Comparison of ENCODE assay signal across 8 mouse cellular contexts in the genomic region with DNA sequence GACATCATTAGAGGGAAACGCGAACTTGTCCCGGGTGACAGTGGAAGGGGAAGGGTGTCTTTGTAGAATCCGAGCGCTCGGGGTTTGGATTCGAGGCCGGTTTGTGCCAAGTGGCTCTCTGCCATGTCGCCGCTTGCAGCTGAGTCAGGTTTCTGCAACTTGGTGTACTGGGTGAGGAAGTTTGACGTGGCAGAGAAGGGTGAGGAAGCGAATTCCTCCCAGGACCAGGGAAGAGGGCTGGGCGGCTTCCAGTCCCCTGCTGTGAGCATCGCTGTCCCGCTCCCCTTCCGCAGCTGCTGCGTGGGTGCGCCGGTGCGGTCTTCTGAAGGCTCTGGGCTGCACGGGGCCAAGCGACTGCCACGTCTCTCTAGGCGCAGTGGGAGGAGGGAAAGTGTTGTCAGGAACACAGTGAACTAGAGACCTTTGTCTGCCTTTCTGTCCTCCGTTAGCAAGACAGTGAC. TPM values are rescaled to one million over a fixed set of nuclear protein-coding genes. Genes with fewer than 3 reads are reported as not detected.
DNase-seq lines count a peak whose midpoint lies in the region; ATAC-seq lines count a peak whose summit lies in the region.

No protein-coding gene starts in this region.

- 0% methylated on average over 23 of the region's 25 CpGs for WGBS in hindbrain, embryonic 11.5 days
- 0% methylated on average over 24 of the region's 25 CpGs for WGBS in lung, embryonic 16.5 days

- peak; percentile 64 for ATAC-seq in hindbrain, embryonic 11.5 days (ENCODE audit: low FRiP score)
- ATAC-seq in lung, embryonic 16.5 days (ENCODE audit: low read depth) = peak; percentile 71

- 0 out of 2 replicates have a peak, but pooled peaks cover 2% of the 10 kb centered on the region for H3K4me1 ChIP-seq in hindbrain, embryonic 11.5 days (replicated peaks; ENCODE audit: control insufficient read depth, insufficient read depth, low read length)
- H3K4me1 ChIP-seq in lung, embryonic 16.5 days (replicated peaks; ENCODE audit: control insufficient read depth, insufficient read depth, low read length) = 0 out of 2 replicates have a peak, but pooled peaks cover 4% of the 10 kb centered on the region

- H3K27ac ChIP-seq in hindbrain, embryonic 11.5 days (ENCODE audit: low read depth, low read length) = no peak overlapping the region
- peak overlapping the region; percentile 74 for H3K27ac ChIP-seq in lung, embryonic 16.5 days (ENCODE audit: low read length)

- no peaks in the 10 kb centered on the region for H3K36me3 ChIP-seq in hindbrain, embryonic 11.5 days (ENCODE audit: control insufficient read depth, insufficient read depth, low read length)
- peaks cover 21% of the 10 kb centered on the region for H3K36me3 ChIP-seq in lung, embryonic 16.5 days (ENCODE audit: control insufficient read depth, insufficient read depth, low read length)

- H3K4me3 ChIP-seq in hindbrain, embryonic 11.5 days (ENCODE audit: low read depth, low read length) = peak overlapping the region; percentile 77
- peak overlapping the region; percentile 73 for H3K4me3 ChIP-seq in lung, embryonic 16.5 days (ENCODE audit: low read length)

- H3K27me3 ChIP-seq in hindbrain, embryonic 11.5 days (ENCODE audit: control insufficient read depth, insufficient read depth, low read length) = peaks cover 3% of the 10 kb centered on the region
- no peaks in the 10 kb centered on the region for H3K27me3 ChIP-seq in lung, embryonic 16.5 days (ENCODE audit: control insufficient read depth, insufficient read depth, low read depth, low read length)

- no peaks in the 10 kb centered on the region for H3K9me3 ChIP-seq in hindbrain, embryonic 11.5 days (ENCODE audit: control insufficient read depth, low read length)
- H3K9me3 ChIP-seq in lung, embryonic 16.5 days (ENCODE audit: control insufficient read depth, low read length) = no peaks in the 10 kb centered on the region

- H3K4me2 ChIP-seq in hindbrain, embryonic 11.5 days (replicated peaks; ENCODE audit: low read depth, low read length) = peak overlapping the region; percentile 94
- H3K4me2 ChIP-seq in lung, embryonic 16.5 days (ENCODE audit: low read depth, low read length) = peak overlapping the region; percentile 61

- DNase-seq in NIH3T3 (ENCODE audit: low read depth) = peak; percentile 85
- peak; percentile 71 to 73 for DNase-seq in cerebellum, postnatal 10 days
- peak; percentile 29 to 33 for DNase-seq in frontal cortex, postnatal 14 days (ENCODE audit: low spot score in 2 of 2)
- peak; percentile 63 for DNase-seq in hindbrain, embryonic 11.5 days (ENCODE audit: low spot score)
- DNase-seq in layer of hippocampus, adult 9-11 months = peak; percentile 43
- peak; percentile 32 for DNase-seq in ovary, postnatal 10 days (ENCODE audit: low spot score)
- DNase-seq in urinary bladder, postnatal 14 days (ENCODE audit: low spot score) = peak; percentile 77

- H3K9ac ChIP-seq in hindbrain, embryonic 11.5 days (ENCODE audit: low read depth, low read length) = peak overlapping the region; percentile 59
- H3K9ac ChIP-seq in lung, embryonic 16.5 days (ENCODE audit: low read length) = peak overlapping the region; percentile 83

RNA-seq across cellular contexts. Expression of a gene that starts 0.5 kb away (rescaled TPM):
- polyA plus RNA-seq in hindbrain, embryonic 11.5 days (2014; fragmentation: Nextera tagmentation; extraction: Ambion mirVana) = 25.2 and 27.1 TPM in 2 replicates
- polyA plus RNA-seq in lung, embryonic 16.5 days (2015; fragmentation: Nextera tagmentation; extraction: Ambion mirVana) = 66.1 and 73.7 TPM in 2 replicates

RNA-seq across cellular contexts. Expression of a gene that starts 31.8 kb away (rescaled TPM):
- polyA plus RNA-seq in hindbrain, embryonic 11.5 days (2014; fragmentation: Nextera tagmentation; extraction: Ambion mirVana) = 2.7 and 2.9 TPM in 2 replicates
- polyA plus RNA-seq in lung, embryonic 16.5 days (2015; fragmentation: Nextera tagmentation; extraction: Ambion mirVana) = 9.1 and 12.1 TPM in 2 replicates

Comparison
In these comparisons a context has a peak if more than half of its experiments do, and no peak if none do; other contexts are left out.
1. DNase-seq: peak in every context shown above with its lines; median percentile 85 in NIH3T3; 77 in urinary bladder, postnatal 14 days; 72 in cerebellum, postnatal 10 days; 63 in hindbrain, embryonic 11.5 days; 43 in layer of hippocampus, adult 9-11 months; 32 in ovary, postnatal 10 days; 31 in frontal cortex, postnatal 14 days.